Mouse (Mus musculus) heart, postnatal 10 days (tissue): Measurements from ENCODE around the gene Cer1. TPM values are rescaled to one million over a fixed set of nuclear protein-coding genes. Genes with fewer than 3 reads are reported as not detected.

Experiments
- DNase-seq, 2 experiments: peaks; one replicate each; pipeline ENCODE4 v3.0.0; 2021
- intact Hi-C: fragments of 180-260 bp; cut with DNase I; formaldehyde crosslinking; loops from one replicate; pipeline ENCODE4 v1.15.1; 2025
- total RNA-seq, 2 experiments: library from RNA; stranded (reverse); gene quantifications; 2 replicates each; pipeline ENCODE4 v1.2.3; 2021

The Cer1 gene
- not detected for total RNA-seq

DNA sequence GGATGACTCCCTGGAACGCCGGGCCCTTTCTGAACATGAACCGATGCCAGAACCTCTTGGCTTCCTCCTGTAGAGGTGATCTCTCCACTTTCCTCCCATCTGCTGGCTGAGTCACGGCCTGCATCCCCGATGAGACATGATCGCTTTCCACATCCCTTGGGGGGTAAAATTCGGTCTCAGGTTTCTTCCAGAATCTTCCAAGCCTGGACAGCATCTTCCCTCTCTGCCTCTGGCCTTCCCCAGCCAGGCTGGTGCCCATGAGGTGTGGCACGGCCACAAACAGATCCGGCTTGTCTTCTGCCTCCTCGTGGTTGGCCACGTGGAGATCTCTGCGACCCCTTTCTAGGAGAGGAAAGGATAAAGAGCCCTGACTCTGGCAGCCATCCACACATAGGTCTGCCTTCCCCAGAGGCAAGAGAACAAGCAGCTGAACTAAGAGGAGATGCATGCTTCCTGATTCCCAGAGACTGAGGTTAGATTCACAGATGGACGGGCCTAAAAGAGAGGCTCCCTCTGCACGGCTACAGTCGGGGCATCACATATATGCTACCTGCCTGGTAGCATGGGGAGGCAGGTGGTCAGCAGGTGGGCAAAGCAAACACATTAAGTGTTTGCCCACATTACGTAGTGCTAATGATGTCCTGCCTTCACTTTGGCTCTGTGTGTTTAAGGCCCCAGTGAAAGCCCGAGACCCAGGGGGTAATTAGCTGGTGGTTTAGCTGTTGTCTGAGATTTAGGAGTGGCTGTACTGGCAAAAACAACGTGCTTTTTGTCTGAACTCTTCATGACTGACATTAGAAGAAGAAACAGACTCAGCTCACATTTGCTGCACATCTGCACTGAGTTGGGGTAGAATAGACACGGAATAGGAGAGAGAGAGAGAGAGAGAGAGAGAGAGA is at the start of gene Cer1:
Gene Cer1 (minus strand): TSS at position 513 of the 899 bp plus-strand sequence.
- peak in 1 of 2 experiments; percentile 10 for DNase-seq

DNA sequence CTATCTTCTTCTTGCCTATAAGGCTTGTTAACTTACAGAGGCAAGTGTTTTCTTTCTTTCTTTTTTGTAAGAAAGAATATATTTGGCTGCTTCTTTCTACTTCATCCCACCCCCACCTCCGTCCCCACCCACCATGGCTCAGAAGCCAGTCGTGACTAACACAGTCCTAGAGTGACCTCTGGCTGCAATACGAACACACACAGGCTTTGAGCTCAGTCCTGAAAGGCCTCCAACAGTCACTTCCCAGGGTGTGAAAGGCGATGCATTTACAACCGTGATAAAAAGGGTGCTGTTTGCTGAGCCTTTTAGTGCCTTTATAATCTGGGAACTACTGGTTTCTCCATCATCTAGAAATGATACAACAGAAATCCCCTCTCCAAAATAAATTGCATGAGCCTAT is 49.4 kb upstream of the Cer1 start:
- DNase-seq: peak; percentile 55 to 62
- intact Hi-C loops: loop anchor here (5.0 to 10.0 kb wide), 2 partner anchors 248 to 1370 kb away; no protein-coding TSS in a partner anchor

More for the DNA sequence above, at the start of gene Cer1:
- intact Hi-C loops: no loop called here

DNA sequence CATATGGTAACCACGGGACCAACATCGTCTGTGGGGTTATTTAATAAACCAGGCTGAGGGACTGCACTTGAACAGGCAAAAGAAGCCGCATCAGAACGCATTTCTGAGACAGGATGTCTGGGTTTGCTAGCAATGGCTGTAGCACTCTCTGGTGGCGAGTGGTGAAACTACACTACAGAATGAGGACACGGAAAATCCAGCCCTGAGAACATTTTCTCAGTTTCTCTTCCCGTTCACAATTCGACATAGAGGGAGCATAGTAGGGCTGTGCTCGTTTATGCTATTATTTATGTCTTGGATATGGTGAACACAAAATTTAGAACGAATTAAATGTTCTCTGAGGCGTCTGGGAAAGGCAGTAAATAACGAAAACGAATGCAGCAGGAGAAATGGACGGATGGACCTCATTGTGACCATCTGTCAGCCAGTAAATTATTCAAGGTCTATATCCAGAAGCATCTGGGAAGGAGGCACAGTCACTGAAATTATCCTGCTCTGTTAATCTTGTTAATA is 48.8 kb upstream of the Cer1 start:
- DNase-seq: peak; percentile 79 to 88
- intact Hi-C loops: loop anchor here (1.0 to 10.0 kb wide), 5 partner anchors 129 to 1755 kb away; no protein-coding TSS in a partner anchor

DNA sequence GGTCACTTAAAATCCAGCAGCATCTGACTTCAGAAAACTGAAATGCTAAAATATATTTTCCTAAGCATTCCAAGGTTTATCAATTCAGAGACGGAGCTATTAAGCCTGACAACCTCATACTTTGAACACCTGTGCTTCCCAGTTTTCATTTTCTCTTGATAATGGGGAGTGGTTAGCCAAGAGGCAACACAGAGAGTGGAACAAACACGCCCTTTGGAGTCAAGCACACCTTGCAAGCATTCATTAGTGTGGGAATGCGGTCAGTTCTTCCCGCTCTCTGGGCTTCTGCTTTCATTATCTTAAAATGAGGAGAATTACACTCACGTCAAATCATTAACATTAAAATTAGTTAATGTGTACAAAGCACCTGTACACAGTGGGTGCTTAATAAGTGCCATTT is 45.1 kb upstream of the Cer1 start:
- intact Hi-C loops: loop anchor here (5.0 to 10.0 kb wide), 2 partner anchors 252 to 1365 kb away; no protein-coding TSS in a partner anchor
- DNase-seq: no peak

DNA sequence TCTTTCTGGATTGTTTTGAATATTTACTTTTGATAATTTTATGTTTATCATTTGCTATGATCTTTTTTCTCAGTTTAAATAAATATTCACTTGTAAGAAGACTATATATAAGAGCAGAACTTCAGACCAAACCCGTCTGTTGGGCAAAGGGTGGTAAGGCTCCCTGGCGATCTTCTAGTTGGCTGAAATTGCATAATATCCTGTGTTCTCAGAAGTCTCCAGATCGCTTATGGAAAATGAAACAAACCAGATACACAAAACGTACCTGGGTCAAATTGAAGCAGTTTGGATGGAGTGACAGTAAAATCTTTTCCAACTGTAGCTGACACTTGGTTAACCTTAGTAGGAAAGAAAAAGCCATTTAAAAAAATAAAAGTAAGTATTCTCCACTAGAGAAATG is 37.0 kb upstream of the Cer1 start:
- no peak for DNase-seq
- intact Hi-C loops: no loop called here

DNA sequence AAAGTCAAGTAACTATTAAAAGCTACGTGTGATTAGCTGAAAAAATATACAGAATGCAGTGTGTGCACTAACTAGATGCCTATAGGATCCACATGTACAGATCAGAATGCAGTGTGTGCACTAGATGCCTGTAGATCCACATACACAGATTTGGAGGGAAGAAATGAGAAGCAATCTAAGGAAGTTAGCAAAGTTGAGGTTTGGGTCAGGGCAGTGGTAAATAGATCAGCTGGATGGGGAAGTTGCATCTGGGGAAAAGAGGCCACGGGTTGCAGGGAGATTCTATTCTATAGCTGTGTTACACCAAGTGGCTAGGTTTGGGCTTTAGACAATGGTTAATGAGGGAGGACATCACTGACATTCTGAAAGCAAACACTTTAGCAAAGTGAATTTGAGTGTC is 33.7 kb upstream of the Cer1 start:
- intact Hi-C loops: no loop called here
- DNase-seq: no peak

DNA sequence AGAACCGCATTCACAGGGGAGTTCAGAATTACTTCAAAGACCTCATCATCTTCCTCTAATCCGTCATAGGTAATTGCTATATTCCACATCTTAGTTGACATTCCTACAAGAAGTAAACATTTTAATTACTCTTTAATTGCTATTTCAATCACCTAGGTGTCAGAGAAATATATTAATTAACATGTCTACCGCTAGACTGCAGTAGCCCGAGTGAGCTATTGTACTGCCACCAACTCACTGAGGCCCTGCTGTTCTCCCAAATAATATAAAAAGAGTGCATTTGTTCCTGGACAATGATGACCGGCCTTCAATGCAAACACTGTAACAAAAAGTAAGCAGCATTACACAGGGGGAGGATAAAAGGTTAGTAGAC is 31.7 kb upstream of the Cer1 start:
- intact Hi-C loops: no loop called here
- DNase-seq: no peak

DNA sequence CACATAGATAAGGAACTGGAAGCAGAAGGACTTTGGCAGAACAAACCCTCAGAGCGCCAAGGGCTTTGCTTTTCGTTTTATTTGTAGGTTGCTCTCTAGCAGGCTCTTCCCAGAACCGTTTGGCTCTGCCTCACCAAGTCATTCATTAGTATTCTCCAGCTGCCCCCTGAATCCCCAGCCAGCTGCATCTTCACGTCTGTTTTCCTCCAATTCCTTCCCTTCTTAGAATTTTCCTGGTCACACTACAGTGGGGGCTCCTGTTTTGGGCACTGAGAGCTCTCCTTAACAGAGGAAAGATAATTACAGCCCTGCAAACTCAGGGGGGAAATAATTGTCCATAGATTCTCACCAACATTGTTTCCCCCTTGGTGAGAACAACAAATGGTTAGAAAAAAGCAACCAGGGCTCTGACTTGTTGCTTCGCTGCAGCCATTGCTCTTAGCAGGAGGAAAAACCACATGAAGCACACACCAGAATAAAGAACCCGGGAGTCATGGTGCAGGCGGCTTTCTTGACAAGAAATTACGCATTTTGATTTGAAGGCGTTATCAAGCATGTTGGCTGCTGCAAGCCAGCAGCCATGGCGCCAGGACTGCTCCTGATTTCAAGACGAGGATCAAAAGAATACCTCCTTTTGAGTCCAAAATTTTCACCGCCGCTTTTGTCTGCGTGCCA is 31.2 kb upstream of the Cer1 start:
- peak; percentile 26 to 39 for DNase-seq
- intact Hi-C loops: no loop called here

DNA sequence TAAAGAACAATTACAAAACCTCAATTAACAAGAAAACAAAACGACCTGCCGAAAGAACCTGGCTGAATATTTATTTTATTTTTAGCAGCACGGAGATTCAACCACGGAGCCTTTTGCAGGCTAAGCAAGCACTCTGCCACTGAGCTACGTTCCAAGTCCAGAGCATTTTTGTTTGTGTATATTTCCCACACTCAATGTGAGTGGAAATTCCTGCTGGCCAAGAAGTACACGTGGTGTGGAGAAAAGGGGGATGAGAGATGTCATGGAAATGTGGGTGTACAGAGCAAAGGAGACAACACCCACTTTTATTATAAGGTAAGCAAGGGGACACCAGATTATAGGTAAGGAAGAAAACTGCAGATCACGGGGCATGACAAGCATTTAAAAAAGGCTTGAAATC is 30.6 kb upstream of the Cer1 start:
- DNase-seq: peak in 1 of 2 experiments; percentile 16
- intact Hi-C loops: no loop called here

DNA sequence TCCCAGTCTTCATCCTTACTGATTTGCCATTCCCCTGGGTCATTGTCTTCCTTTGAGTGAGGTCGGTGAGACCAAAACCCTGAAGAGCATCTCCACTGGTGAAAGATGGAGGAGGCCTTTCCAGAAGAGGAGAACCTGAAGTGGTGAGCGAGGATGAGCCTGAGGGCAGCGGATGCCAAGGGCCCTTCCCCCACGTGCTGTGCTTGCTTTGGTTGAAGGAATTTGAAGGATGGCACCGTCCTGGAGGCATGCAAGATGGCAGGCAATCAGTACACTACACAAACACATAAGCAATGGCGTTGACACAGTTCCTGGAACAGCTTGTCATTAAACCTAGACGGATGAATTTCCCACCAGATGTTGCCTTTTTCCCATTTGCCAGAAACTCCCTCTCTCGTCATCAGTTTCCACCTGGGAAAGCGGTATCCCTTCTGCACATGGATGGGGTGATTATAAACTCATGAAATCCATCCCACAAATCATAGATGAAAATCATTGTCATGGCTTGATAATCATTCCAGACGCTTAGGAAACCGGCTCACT is 29.7 kb upstream of the Cer1 start:
- no peak for DNase-seq
- intact Hi-C loops: no loop called here

DNA sequence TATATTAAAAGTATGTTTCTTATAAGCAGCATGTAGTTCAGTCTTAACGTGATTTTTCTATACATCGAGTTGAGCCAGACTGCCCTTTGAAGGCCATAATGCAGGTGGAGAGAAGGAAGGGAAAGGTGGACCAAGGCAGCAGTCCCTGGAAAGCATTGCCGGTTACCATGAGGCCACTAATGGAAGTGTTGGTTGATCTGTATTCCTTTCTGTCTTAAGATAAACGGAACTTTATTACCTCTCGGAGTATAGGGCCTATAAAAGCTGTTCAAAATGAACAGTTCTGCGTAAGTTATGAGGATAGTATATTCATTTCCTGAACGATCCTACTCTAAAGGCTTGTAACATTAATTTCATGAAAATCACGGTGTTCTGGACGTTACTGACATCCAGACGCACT is 10.3 kb upstream of the Cer1 start:
- no peak for DNase-seq
- intact Hi-C loops: no loop called here

DNA sequence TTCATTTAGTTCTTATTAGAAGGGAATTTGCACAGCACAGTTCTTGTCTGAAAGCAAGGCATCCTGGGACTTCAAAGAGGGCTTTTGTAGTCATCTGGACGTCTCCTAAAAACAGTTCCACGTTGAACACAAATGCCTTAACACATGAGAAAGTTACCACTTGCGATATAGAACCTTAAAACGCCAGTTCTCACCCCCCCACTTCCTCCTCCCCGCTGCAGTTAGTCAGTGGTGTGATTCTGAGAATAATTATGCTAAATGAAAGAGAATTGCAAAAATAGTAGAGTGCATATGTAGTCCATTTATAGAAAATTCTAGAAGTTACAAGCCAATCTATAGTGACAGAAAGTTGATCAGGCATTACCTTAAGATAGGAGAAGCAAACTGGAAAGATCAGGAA is 7.3 kb upstream of the Cer1 start:
- DNase-seq: no peak
- intact Hi-C loops: no loop called here

DNA sequence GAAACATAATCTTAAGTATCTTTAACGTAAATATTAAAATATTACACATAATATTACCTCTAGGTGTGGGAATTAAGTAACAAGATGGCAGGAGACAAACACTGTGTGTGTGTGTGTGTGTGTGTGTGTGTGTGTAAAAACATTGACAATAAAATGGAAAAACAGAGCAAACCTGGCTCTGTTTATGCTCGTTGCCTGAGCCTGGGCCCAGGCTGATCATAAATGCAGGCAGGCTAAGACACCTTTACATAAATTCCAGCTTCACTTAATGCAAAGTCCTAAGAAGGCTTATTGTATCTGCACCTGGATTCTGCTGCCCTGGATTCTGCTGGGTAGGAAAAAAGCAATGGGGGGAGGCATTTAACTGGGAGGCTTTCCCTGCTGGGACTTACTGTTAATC is 6.6 kb upstream of the Cer1 start:
- intact Hi-C loops: no loop called here
- DNase-seq: no peak

DNA sequence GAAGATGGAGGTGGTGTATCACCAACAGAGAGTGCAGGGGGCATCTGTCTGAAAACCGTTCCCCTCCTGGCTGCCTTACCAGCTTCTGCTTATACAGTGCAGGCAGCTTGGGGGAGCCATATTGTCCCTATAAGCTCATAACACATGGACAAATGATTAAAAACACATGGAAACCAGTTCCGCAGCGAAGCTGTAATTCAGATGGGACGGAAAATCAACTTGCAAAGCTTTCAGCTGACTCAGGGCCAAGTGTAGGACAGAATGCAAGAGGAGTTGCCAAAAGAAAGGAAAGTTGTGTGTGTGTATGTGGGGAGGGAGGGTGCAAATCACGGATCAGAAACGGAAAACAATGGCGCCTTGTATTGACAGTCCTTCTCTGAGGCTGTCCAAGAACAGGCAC is 6.1 kb upstream of the Cer1 start:
- DNase-seq: peak; percentile 16
- intact Hi-C loops: no loop called here

DNA sequence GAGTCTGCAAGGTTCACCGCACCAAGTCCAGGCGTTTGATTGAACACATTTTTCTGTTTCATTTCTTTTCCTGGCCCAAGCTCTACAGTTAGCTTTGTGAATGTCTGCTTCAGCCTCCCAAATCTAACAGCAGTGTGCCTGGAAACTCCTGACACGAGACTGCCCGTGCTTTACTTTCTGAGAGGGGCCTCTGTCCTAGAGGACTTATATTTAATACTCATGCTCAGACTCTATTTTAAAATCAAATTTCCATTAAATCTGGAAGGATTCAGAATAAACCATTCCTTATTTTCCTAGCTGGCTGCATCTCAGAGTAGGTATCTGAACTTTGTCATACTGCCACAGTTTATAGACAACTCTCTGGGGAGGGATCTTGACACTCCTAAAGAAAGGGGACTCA is 5.6 kb upstream of the Cer1 start:
- intact Hi-C loops: no loop called here
- no peak for DNase-seq

DNA sequence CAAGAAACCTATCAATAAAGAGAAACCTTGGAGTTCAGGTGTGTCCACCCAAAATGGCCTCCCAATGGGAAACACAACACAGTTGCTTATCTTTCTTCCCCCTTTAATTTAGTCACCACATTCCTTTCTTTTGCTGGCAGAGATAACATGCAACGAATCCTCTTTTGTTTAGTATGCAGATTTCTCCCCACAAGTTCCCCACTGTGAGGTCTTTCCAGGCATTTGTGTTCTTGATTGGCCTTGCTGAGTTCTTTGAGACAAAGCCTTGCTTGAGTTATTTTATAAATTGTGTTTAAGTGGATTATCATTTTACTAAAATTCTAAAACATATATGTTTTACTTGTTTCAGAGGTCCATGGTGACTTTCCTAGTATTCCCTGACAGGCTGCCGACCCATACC is 1.2 kb upstream of the Cer1 start:
- intact Hi-C loops: no loop called here
- DNase-seq: no peak

DNA sequence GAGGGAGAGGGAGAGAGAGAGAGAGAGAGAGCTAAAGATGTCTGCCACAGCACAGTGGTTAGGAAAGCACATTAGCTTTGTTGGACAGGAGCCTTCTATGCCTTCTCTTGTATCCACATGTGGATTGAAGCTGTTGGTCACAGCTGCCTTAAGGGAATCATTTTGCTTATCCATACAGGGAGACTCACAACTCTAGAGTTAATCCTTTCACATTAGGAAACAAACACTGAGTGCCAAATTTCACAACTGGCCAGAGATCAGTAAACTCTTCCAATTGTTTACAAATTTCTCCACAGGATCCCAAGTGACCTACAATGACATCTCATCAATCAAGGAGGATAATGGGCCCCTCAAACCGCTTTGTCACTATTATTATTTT is 576 bp upstream of the Cer1 start:
- intact Hi-C loops: no loop called here
- DNase-seq: no peak

DNA sequence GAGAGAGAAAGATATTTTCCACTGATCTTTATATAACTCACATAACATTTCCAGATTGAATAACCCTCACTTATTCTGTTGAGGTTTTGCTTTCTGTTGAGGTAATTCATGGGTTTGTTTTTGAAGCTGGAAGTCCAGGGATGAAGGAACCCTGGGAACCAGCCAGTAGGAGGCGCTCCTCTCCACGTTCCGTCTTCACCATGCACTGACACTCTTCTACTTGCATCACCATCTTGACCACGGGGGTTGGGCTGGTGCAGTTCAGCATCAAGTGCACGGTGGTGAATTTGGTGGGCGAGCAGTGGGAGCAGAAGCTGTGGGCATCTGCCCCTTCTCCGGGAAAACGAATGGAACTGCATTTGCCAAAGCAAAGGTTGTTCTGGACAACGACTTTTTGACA is 2.4 kb downstream of the Cer1 start:
- DNase-seq: no peak
- intact Hi-C loops: no loop called here

DNA sequence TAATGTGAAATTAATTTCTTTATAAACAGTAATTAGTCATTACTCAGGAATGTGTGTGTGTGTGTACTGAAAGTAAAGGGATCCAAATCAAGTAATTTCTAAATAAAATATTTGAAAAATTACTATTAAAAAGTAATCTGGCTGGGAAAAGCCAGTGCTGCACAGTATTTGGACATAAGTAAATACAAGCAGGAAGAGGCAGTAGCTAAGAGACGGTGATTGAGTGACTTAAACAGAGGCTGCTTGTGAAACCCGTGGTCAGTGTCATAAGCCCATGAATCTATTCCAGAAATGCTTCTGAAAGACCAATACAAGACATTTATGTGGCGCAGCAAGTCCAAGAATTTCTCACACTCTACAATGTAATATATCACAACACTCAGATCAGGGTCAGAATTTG is 3.6 kb downstream of the Cer1 start:
- intact Hi-C loops: no loop called here
- no peak for DNase-seq

DNA sequence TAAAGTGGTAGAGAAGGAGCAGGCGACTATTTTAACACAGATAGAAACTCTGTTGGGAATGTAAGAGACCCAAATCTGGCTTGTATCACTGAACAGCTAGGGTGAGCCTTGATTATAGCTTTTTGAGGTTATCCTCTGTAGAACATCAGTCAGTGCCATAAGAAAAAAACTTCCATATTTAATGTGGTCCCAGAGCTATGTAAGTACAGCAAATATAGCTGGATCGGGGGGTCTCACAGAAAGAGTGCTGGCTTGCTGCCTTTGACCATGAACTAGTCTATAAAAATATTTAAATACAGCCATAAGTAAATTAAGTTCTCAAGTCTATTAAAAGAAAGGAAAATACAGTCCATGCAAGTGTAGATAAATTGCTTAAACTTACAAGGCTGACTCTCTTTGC is 4.7 kb downstream of the Cer1 start:
- intact Hi-C loops: no loop called here
- DNase-seq: no peak

DNA sequence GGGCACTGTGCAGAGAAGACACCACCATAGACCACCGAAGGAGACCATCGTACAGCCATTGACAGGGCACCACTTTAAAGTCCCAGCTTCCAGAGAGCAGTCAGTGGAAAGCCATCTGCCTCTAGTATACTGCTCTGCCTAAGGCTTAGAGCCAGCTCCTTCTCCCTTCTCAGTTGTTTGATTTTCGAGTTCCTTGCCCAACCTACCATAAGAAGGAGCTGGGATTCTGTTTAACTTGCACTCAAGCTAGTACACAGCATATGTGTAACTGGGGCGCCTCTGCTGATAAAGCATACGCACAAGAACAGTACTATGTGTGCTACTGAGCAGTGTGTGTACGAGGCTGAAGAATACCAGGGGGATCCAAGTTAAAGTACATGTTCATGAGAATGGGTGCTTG is 5.8 kb downstream of the Cer1 start:
- intact Hi-C loops: no loop called here
- no peak for DNase-seq

DNA sequence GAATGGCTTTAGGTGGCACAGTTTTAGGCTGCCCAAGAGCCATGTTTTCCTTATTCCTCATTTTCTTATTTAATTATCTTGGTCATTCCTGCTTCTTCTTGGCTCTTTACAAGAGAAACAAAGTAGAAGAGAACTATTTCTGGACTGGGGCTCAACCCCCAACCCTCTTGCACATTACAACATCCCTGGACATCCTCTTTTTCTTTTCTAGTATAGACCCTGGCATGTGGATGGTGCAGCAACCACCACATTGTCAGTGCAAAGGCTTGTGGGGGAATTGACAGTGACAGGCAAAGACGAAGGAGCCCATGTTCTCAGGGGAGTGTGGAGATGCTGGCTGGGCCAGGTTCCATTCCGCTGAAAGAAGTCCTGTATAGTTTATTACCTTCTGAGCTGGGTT is 8.3 kb downstream of the Cer1 start:
- no peak for DNase-seq
- intact Hi-C loops: no loop called here
